Mouse (Mus musculus): ENCODE measurements around the gene Kcnk4. TPM values are rescaled to one million over a fixed set of nuclear protein-coding genes. Genes with fewer than 3 reads are reported as not detected.
"Not testable (repeated sequence)": the region's sequence is repeated elsewhere in the genome, so short reads cannot be mapped to it uniquely, and the experiment has no call there.

Gene Kcnk4
- polyA plus RNA-seq, 1 experiment from 2014 or later: not detected

- WGBS: 93% methylated on average over 1 of the region's 1 CpGs
- Histone ChIP-seq H3K9me3 (peaks cover 5% of the 10 kb centered on the region; the same call in 1 of the 2 replicates), H3K4me3 (no peak overlapping the region), H3K27me3 (ENCODE audit: insufficient read depth, poor library complexity, severe bottlenecking) (no peaks in the 10 kb centered on the region), H3K27ac (no peak overlapping the region), H3K4me1 (replicated peaks) (peaks cover 11% of the 10 kb centered on the region), H3K36me3 (peaks cover 38% of the 10 kb centered on the region)
- DNase-seq (ENCODE audit: low spot score): no peak
Measured at GRCm38 (mm10) chr19:6903031-6903430, 31.3 kb downstream of the Kcnk4 start.

- Histone ChIP-seq H3K9me3 (peaks cover 9% of the 10 kb centered on the region; the same call in 1 of the 2 replicates), H3K36me3 (peaks cover 9% of the 10 kb centered on the region), H3K27me3 (ENCODE audit: insufficient read depth, poor library complexity, severe bottlenecking) (no peaks in the 10 kb centered on the region), H3K4me1 (replicated peaks) (no peaks in the 10 kb centered on the region), H3K27ac (no peak overlapping the region), H3K4me3 (no peak overlapping the region)
- WGBS: 86% methylated on average over 4 of the region's 4 CpGs
- no peak for DNase-seq (ENCODE audit: low spot score)
Measured at GRCm38 (mm10) chr19:6899641-6900040, 34.7 kb downstream of the Kcnk4 start.

- not testable (repeated sequence) for H3K27me3 ChIP-seq (ENCODE audit: insufficient read depth, poor library complexity, severe bottlenecking); H3K4me3 ChIP-seq; H3K9me3 ChIP-seq; DNase-seq (ENCODE audit: low spot score); H3K4me1 ChIP-seq (replicated peaks); H3K27ac ChIP-seq; H3K36me3 ChIP-seq
- WGBS: 90% methylated on average over 18 of the region's 18 CpGs
Measured at GRCm38 (mm10) chr19:6895608-6896305, 38.6 kb downstream of the Kcnk4 start.

GRCm38 (mm10) chr19:6893731-6894451 is 40.4 kb downstream of the Kcnk4 start:
- Histone ChIP-seq H3K27me3 (ENCODE audit: insufficient read depth, poor library complexity, severe bottlenecking) (no peaks in the 10 kb centered on the region), H3K9me3 (peaks cover 4% of the 10 kb centered on the region; the same call in 1 of the 2 replicates), H3K27ac (no peak overlapping the region), H3K4me1 (replicated peaks) (no peaks in the 10 kb centered on the region), H3K36me3 (no peaks in the 10 kb centered on the region), H3K4me3 (no peak overlapping the region)
- WGBS: 92% methylated on average over 14 of the region's 14 CpGs
- DNase-seq (ENCODE audit: low spot score): no peak

- no peak for DNase-seq (ENCODE audit: low spot score)
- WGBS: 80% methylated on average over 4 of the region's 4 CpGs
Measured at GRCm38 (mm10) chr19:6892512-6892911, 41.8 kb downstream of the Kcnk4 start.

GRCm38 (mm10) chr19:6877965-6878364 is 56.4 kb downstream of the Kcnk4 start:
- Histone ChIP-seq H3K4me1 (replicated peaks) (no peaks in the 10 kb centered on the region), H3K27ac (no peak overlapping the region), H3K36me3 (no peaks in the 10 kb centered on the region), H3K9me3 (peaks cover 8% of the 10 kb centered on the region), H3K27me3 (ENCODE audit: insufficient read depth, poor library complexity, severe bottlenecking) (no peaks in the 10 kb centered on the region), H3K4me3 (no peak overlapping the region)
- 86% methylated on average over 4 of the region's 4 CpGs for WGBS
- no peak for DNase-seq (ENCODE audit: low spot score)

More at GRCm38 (mm10) chr19:6892512-6892911, 41.8 kb downstream of the Kcnk4 start:
- Histone ChIP-seq H3K27me3 (ENCODE audit: insufficient read depth, poor library complexity, severe bottlenecking) (no peaks in the 10 kb centered on the region), H3K4me3 (no peak overlapping the region), H3K9me3 (peaks cover 4% of the 10 kb centered on the region; the same call in 1 of the 2 replicates), H3K36me3 (no peaks in the 10 kb centered on the region), H3K4me1 (replicated peaks) (no peaks in the 10 kb centered on the region), H3K27ac (no peak overlapping the region)

- peaks cover 8% of the 10 kb centered on the region for H3K9me3 ChIP-seq
- H3K27ac ChIP-seq: no peak overlapping the region
- no peak for DNase-seq (ENCODE audit: low spot score)
- H3K4me3 ChIP-seq: no peak overlapping the region
- no peaks in the 10 kb centered on the region for H3K4me1 ChIP-seq (replicated peaks)
- H3K36me3 ChIP-seq: no peaks in the 10 kb centered on the region
- H3K27me3 ChIP-seq (ENCODE audit: insufficient read depth, poor library complexity, severe bottlenecking): no peaks in the 10 kb centered on the region
Measured at GRCm38 (mm10) chr19:6876799-6877198, 57.5 kb downstream of the Kcnk4 start.

- H3K9me3 ChIP-seq: peaks cover 5% of the 10 kb centered on the region
- H3K27me3 ChIP-seq (ENCODE audit: insufficient read depth, poor library complexity, severe bottlenecking): no peaks in the 10 kb centered on the region
- WGBS: 86% methylated on average over 6 of the region's 6 CpGs
- no peak for DNase-seq (ENCODE audit: low spot score)
- no peaks in the 10 kb centered on the region for H3K36me3 ChIP-seq
- no peak overlapping the region for H3K27ac ChIP-seq
- no peak overlapping the region for H3K4me3 ChIP-seq
- H3K4me1 ChIP-seq (replicated peaks): no peaks in the 10 kb centered on the region
Measured at GRCm38 (mm10) chr19:6875834-6876233, 58.5 kb downstream of the Kcnk4 start.

- 85% methylated on average over 1 of the region's 1 CpGs for WGBS
- no peak overlapping the region for H3K4me3 ChIP-seq
- no peaks in the 10 kb centered on the region for H3K9me3 ChIP-seq
- peaks cover 3% of the 10 kb centered on the region for H3K4me1 ChIP-seq (replicated peaks)
- no peak overlapping the region for H3K27ac ChIP-seq
- H3K36me3 ChIP-seq: no peaks in the 10 kb centered on the region
- DNase-seq (ENCODE audit: low spot score): no peak
- H3K27me3 ChIP-seq (ENCODE audit: insufficient read depth, poor library complexity, severe bottlenecking): no peaks in the 10 kb centered on the region
Measured at GRCm38 (mm10) chr19:6874257-6874656, 60.1 kb downstream of the Kcnk4 start.

Other genes starting within 250 kb of the Kcnk4 start
- 6.2 and 7.7 TPM in 2 replicates for gene Rps6ka4, start 93.9 kb downstream of the Kcnk4 start, polyA plus RNA-seq (2016; fragmentation: Nextera tagmentation; extraction: Ambion mirVana)
- gene Ccdc88b, start 76.3 kb downstream of the Kcnk4 start, polyA plus RNA-seq (2016; fragmentation: Nextera tagmentation; extraction: Ambion mirVana): 0.37 and 1.2 TPM in 2 replicates
- 148 and 157 TPM in 2 replicates for gene Trmt112, start 24.8 kb downstream of the Kcnk4 start, polyA plus RNA-seq (2016; fragmentation: Nextera tagmentation; extraction: Ambion mirVana)
- 155 and 196 TPM in 2 replicates for gene Prdx5, start 24.4 kb downstream of the Kcnk4 start, polyA plus RNA-seq (2016; fragmentation: Nextera tagmentation; extraction: Ambion mirVana)
- 8.4 and 12.0 TPM in 2 replicates for gene Esrra, start 12.7 kb downstream of the Kcnk4 start, polyA plus RNA-seq (2016; fragmentation: Nextera tagmentation; extraction: Ambion mirVana)
- 0.46 TPM in 1 of 2 replicates, not detected in the other for gene Catsperz, start 9.1 kb downstream of the Kcnk4 start, polyA plus RNA-seq (2016; fragmentation: Nextera tagmentation; extraction: Ambion mirVana)
- 63.1 and 75.5 TPM in 2 replicates for gene Bad, start 7.3 kb upstream of the Kcnk4 start, polyA plus RNA-seq (2016; fragmentation: Nextera tagmentation; extraction: Ambion mirVana)
- 31.2 and 40.9 TPM in 2 replicates for gene Gpr137, start 8.0 kb upstream of the Kcnk4 start, polyA plus RNA-seq (2016; fragmentation: Nextera tagmentation; extraction: Ambion mirVana)
- gene Ppp1r14b, start 40.5 kb upstream of the Kcnk4 start, polyA plus RNA-seq (2016; fragmentation: Nextera tagmentation; extraction: Ambion mirVana): 157 and 186 TPM in 2 replicates
- 22.3 and 28.3 TPM in 2 replicates for gene Plcb3, start 42.0 kb upstream of the Kcnk4 start, polyA plus RNA-seq (2016; fragmentation: Nextera tagmentation; extraction: Ambion mirVana)
- gene Fkbp2, start 46.0 kb upstream of the Kcnk4 start, polyA plus RNA-seq (2016; fragmentation: Nextera tagmentation; extraction: Ambion mirVana): 119 and 121 TPM in 2 replicates
- 35.6 and 36.2 TPM in 2 replicates for gene Vegfb, start 53.1 kb upstream of the Kcnk4 start, polyA plus RNA-seq (2016; fragmentation: Nextera tagmentation; extraction: Ambion mirVana)
- gene Dnajc4, start 58.1 kb upstream of the Kcnk4 start, polyA plus RNA-seq (2016; fragmentation: Nextera tagmentation; extraction: Ambion mirVana): 18.7 and 23.3 TPM in 2 replicates
- gene Nudt22, start 61.6 kb upstream of the Kcnk4 start, polyA plus RNA-seq (2016; fragmentation: Nextera tagmentation; extraction: Ambion mirVana): 20.6 and 23.2 TPM in 2 replicates
- gene Trpt1, start 61.6 kb upstream of the Kcnk4 start, polyA plus RNA-seq (2016; fragmentation: Nextera tagmentation; extraction: Ambion mirVana): 9.9 and 13.5 TPM in 2 replicates
- 8.7 and 10.1 TPM in 2 replicates for gene Fermt3, start 85.0 kb upstream of the Kcnk4 start, polyA plus RNA-seq (2016; fragmentation: Nextera tagmentation; extraction: Ambion mirVana)
- 372 and 451 TPM in 2 replicates for gene Stip1, start 105.5 kb upstream of the Kcnk4 start, polyA plus RNA-seq (2016; fragmentation: Nextera tagmentation; extraction: Ambion mirVana)
- 2.9 and 3.4 TPM in 2 replicates for gene Macrod1, start 122.3 kb upstream of the Kcnk4 start, polyA plus RNA-seq (2016; fragmentation: Nextera tagmentation; extraction: Ambion mirVana)
- 3.1 and 4.0 TPM in 2 replicates for gene Flrt1, start 171.2 kb upstream of the Kcnk4 start, polyA plus RNA-seq (2016; fragmentation: Nextera tagmentation; extraction: Ambion mirVana)

Measured in hindbrain, embryonic 10.5 days (tissue).